ENCODE assay signal across 8 mouse cellular contexts in genomic region chr7:132356881-132357840, GRCm38 (mm10).
"Had no signal": no experiment of that assay in that cellular context is flagged by ENCODE, and none has a peak within 500 bp of the region (broad histone marks: within the 10 kb centered on the region; RNA-seq: fewer than 3 reads in every experiment).

No protein-coding gene starts in this region.

- H3K27ac ChIP-seq: kidney, postnatal 0 days; liver, embryonic 14.5 days; neural tube, embryonic 12.5 days; stomach, embryonic 15.5 days had no signal

- H3K27me3 ChIP-seq: neural tube, embryonic 12.5 days had no signal

- H3K36me3 ChIP-seq: neural tube, embryonic 12.5 days; stomach, embryonic 15.5 days had no signal

- H3K4me3 ChIP-seq: neural tube, embryonic 12.5 days; stomach, embryonic 15.5 days had no signal

- H3K4me2 ChIP-seq: neural tube, embryonic 12.5 days; stomach, embryonic 15.5 days had no signal

- H3K4me1 ChIP-seq: stomach, embryonic 15.5 days had no signal

- H3K9me3 ChIP-seq: neural tube, embryonic 12.5 days; stomach, embryonic 15.5 days had no signal

- DNase-seq: liver; lung, adult 2 months; lung, postnatal 36 days; spleen, adult 18-20 months had no signal

- H3K9ac ChIP-seq: liver, embryonic 14.5 days; neural tube, embryonic 12.5 days; stomach, embryonic 15.5 days had no signal
